ENCODE assay signal across 22 mouse cellular contexts in the genomic region with DNA sequence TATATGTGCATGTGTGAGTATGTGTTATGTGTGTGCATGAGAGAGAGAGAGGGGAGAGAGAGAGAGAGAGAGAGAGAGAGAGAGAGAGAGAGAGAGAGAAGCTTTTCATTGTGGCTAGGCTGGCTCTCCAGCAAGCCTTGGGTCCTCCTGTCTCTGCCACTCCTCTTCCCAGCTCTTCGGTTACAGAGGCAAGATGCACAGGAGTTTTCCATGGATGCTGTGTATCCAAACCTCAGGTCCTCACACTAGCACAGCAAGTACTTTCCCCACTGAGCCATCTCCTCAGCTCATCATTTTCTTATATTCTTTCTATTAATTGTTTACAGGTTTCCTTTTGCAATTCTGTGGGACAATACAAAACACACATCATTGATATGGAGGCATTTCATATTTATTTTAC.
DNase-seq lines count a peak whose midpoint lies in the region; ATAC-seq and TF ChIP-seq lines count a peak whose summit lies in the region.
"Had no signal": no experiment of that assay in that cellular context is flagged by ENCODE, and none has a peak within 500 bp of the region (broad histone marks: within the 10 kb centered on the region; RNA-seq: fewer than 3 reads in every experiment).

No protein-coding gene starts in this region.

- no peaks in the 10 kb centered on the region for H3K36me3 ChIP-seq in hindbrain, embryonic 11.5 days (ENCODE audit: control insufficient read depth, insufficient read depth, low read length)
- no peaks in the 10 kb centered on the region for H3K36me3 ChIP-seq in hindbrain, embryonic 10.5 days
- no peaks in the 10 kb centered on the region for H3K36me3 ChIP-seq in forebrain, embryonic 13.5 days (ENCODE audit: poor library complexity, severe bottlenecking)
- no peaks in the 10 kb centered on the region for H3K36me3 ChIP-seq in forebrain, embryonic 16.5 days (ENCODE audit: control insufficient read depth, insufficient read depth)
- H3K36me3 ChIP-seq: heart, embryonic 10.5 days; heart, embryonic 13.5 days; hindbrain, embryonic 13.5 days; intestine, embryonic 15.5 days had no signal

- no peak overlapping the region for H3K27ac ChIP-seq in hindbrain, embryonic 11.5 days (ENCODE audit: low read depth, low read length)
- no peak overlapping the region for H3K27ac ChIP-seq in hindbrain, embryonic 10.5 days
- H3K27ac ChIP-seq in forebrain, embryonic 13.5 days: no peak overlapping the region
- peak overlapping the region; percentile 60 for H3K27ac ChIP-seq in forebrain, embryonic 16.5 days (ENCODE audit: low read length)
- H3K27ac ChIP-seq: heart, adult 2 months; heart, embryonic 10.5 days; heart, embryonic 13.5 days; hindbrain, embryonic 13.5 days; intestine, embryonic 15.5 days had no signal

- no peaks in the 10 kb centered on the region for H3K9me3 ChIP-seq in hindbrain, embryonic 11.5 days (ENCODE audit: control insufficient read depth, low read length)
- no peaks in the 10 kb centered on the region for H3K9me3 ChIP-seq in hindbrain, embryonic 10.5 days
- H3K9me3 ChIP-seq in forebrain, embryonic 13.5 days (replicated peaks): no peaks in the 10 kb centered on the region
- no peaks in the 10 kb centered on the region for H3K9me3 ChIP-seq in forebrain, embryonic 16.5 days (ENCODE audit: control insufficient read depth, low read length)
- H3K9me3 ChIP-seq: heart, embryonic 10.5 days; heart, embryonic 13.5 days; hindbrain, embryonic 13.5 days; intestine, embryonic 15.5 days had no signal

- no peak overlapping the region for H3K4me3 ChIP-seq in hindbrain, embryonic 11.5 days (ENCODE audit: low read depth, low read length)
- H3K4me3 ChIP-seq in hindbrain, embryonic 10.5 days: no peak overlapping the region
- no peak overlapping the region for H3K4me3 ChIP-seq in forebrain, embryonic 13.5 days
- no peak overlapping the region for H3K4me3 ChIP-seq in forebrain, embryonic 16.5 days (replicated peaks; ENCODE audit: low read length)
- H3K4me3 ChIP-seq: heart, adult 2 months; heart, embryonic 10.5 days; heart, embryonic 13.5 days; hindbrain, embryonic 13.5 days; intestine, embryonic 15.5 days had no signal

- ATAC-seq in hindbrain, embryonic 11.5 days (ENCODE audit: low FRiP score): no peak
- peak; percentile 50; the same call in 1 of the 2 replicates for ATAC-seq in forebrain, embryonic 13.5 days
- ATAC-seq in forebrain, embryonic 16.5 days: peak; percentile 47
- ATAC-seq in monocyte, adult 5-6 weeks (replicated peaks; ENCODE audit: insufficient number of reproducible peaks, low FRiP score, low TSS enrichment, poor library complexity, severe bottlenecking): no peak
- ATAC-seq: CD4-positive, CD25-positive, alpha-beta regulatory T cell, adult 4 months; hindbrain, embryonic 16.5 days; intestine, embryonic 15.5 days had no signal

- no peaks in the 10 kb centered on the region for H3K4me1 ChIP-seq in hindbrain, embryonic 11.5 days (replicated peaks; ENCODE audit: control insufficient read depth, insufficient read depth, low read length)
- H3K4me1 ChIP-seq in hindbrain, embryonic 10.5 days (replicated peaks): peaks cover 8% of the 10 kb centered on the region
- no peaks in the 10 kb centered on the region for H3K4me1 ChIP-seq in forebrain, embryonic 13.5 days
- H3K4me1 ChIP-seq in forebrain, embryonic 16.5 days (replicated peaks; ENCODE audit: control insufficient read depth, insufficient read depth, low read length): no peaks in the 10 kb centered on the region
- H3K4me1 ChIP-seq: heart, embryonic 10.5 days; heart, embryonic 13.5 days; hindbrain, embryonic 13.5 days; intestine, embryonic 15.5 days had no signal

- no peak overlapping the region for H3K9ac ChIP-seq in hindbrain, embryonic 11.5 days (ENCODE audit: low read depth, low read length)
- no peak overlapping the region for H3K9ac ChIP-seq in forebrain, embryonic 13.5 days
- no peak overlapping the region for H3K9ac ChIP-seq in forebrain, embryonic 16.5 days (replicated peaks; ENCODE audit: low read depth, low read length)
- H3K9ac ChIP-seq: heart, embryonic 13.5 days; hindbrain, embryonic 13.5 days; intestine, embryonic 15.5 days had no signal

- WGBS in hindbrain, embryonic 11.5 days: 36% methylated on average over 1 of the region's 1 CpGs
- 64% methylated on average over 1 of the region's 1 CpGs for WGBS in hindbrain, embryonic 10.5 days
- WGBS in forebrain, embryonic 13.5 days: 43% methylated on average over 1 of the region's 1 CpGs
- WGBS in forebrain, embryonic 16.5 days: 40% methylated on average over 1 of the region's 1 CpGs

- no peaks in the 10 kb centered on the region for H3K27me3 ChIP-seq in hindbrain, embryonic 11.5 days (ENCODE audit: control insufficient read depth, insufficient read depth, low read length)
- H3K27me3 ChIP-seq in hindbrain, embryonic 10.5 days (ENCODE audit: insufficient read depth, poor library complexity, severe bottlenecking): peaks cover 58% of the 10 kb centered on the region
- no peaks in the 10 kb centered on the region for H3K27me3 ChIP-seq in forebrain, embryonic 13.5 days
- no peaks in the 10 kb centered on the region; the same call in 1 of the 2 replicates for H3K27me3 ChIP-seq in forebrain, embryonic 16.5 days (replicated peaks; ENCODE audit: control insufficient read depth, insufficient read depth, low read length)
- H3K27me3 ChIP-seq: heart, embryonic 13.5 days; intestine, embryonic 15.5 days had no signal

- no peak for TF ChIP-seq CTCF in brain, embryonic 14.5 days (IDR thresholded peaks at IDR 0.05; ENCODE audit: borderline replicate concordance, extremely low read depth, insufficient read depth, insufficient read length)

- no peak for TF ChIP-seq POLR2A in brain, embryonic 14.5 days (IDR thresholded peaks at IDR 0.05; ENCODE audit: borderline replicate concordance, extremely low read depth, insufficient read depth, insufficient read length, poor library complexity, severe bottlenecking)

- peak; percentile 1 for DNase-seq in hindbrain, embryonic 11.5 days (ENCODE audit: low spot score)
- DNase-seq in hindbrain, embryonic 10.5 days (ENCODE audit: low spot score): no peak
- peak; percentile 7 for DNase-seq in brain, embryonic 14.5 days (ENCODE audit: low read depth)
- DNase-seq: adrenal gland, adult 8-10 months; adrenal gland, postnatal 25 days; cerebellum, adult 18-20 months; cerebellum, adult 9-10 months; cerebellum, postnatal 14 days; gastrocnemius, postnatal 36 days; heart, adult 2 months; heart, postnatal 14 days; heart, postnatal 4 days; kidney, adult 11 months had no signal

- no peak overlapping the region for H3K4me2 ChIP-seq in hindbrain, embryonic 11.5 days (replicated peaks; ENCODE audit: low read depth, low read length)
- no peak overlapping the region for H3K4me2 ChIP-seq in forebrain, embryonic 13.5 days
- H3K4me2 ChIP-seq in forebrain, embryonic 16.5 days (ENCODE audit: low read length): no peak overlapping the region
- H3K4me2 ChIP-seq: heart, embryonic 13.5 days; hindbrain, embryonic 13.5 days; intestine, embryonic 15.5 days had no signal

Comparison
In these comparisons a context has a peak if more than half of its experiments do, and no peak if none do; other contexts are left out.
1. ATAC-seq: peak in forebrain, embryonic 13.5 days (single experiment) and forebrain, embryonic 16.5 days (single experiment); none in hindbrain, embryonic 11.5 days (single experiment) and monocyte, adult 5-6 weeks (single experiment).